Mouse (Mus musculus): ENCODE results near the gene Mtf2.

DNA sequence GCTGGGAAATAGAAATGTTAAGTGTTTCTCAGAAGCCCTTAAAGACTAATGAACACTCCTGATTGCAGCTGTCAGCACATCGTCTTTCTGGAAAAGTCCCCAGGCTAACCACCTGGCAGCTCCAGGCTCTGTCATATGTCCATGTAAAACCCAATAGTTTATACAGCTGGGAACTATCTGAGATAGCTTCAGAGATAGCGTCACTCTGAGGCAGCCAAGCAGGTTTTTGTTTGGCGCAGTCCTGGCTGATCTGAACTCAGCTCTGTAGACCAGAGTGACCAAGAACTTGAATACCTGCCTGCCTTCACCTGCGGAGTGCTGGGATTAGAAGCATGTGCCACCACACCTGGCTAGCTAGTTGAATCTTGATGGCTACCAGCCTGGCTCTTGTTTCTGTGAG is 37.2 kb upstream of the Mtf2 start:
- TF ChIP-seq CTCF (IDR thresholded peaks at IDR 0.05; ENCODE audit: borderline replicate concordance, control insufficient read depth, extremely low read depth, insufficient read depth, low read length, poor library complexity) (no peak), POLR2A (IDR thresholded peaks at IDR 0.05; ENCODE audit: control insufficient read depth, extremely low read depth, insufficient read depth, low read length, poor library complexity) (no peak)
